Mouse (Mus musculus) lung, embryonic 15.5 days (tissue): ENCODE results near the gene Klf12. TPM values are rescaled to one million over a fixed set of nuclear protein-coding genes. Genes with fewer than 3 reads are reported as not detected.

ENCODE experiments used
- ATAC-seq: fragments of 200-750 bp; cut with Nextera tagmentation; 2 replicates; pipeline ENCODE4 v1.8.0; 2017; ENCODE audit warnings: moderate number of reproducible peaks, borderline replicate concordance; ENCODE audit not compliant: low FRiP score, low TSS enrichment; ENCODE audit errors: extremely low read depth
- H3K27ac ChIP-seq: fragments of 300-500 bp; sonication (generic); 2 replicates; pipeline ENCODE4 v1.5.1; 2015; ENCODE audit warnings: moderate library complexity, mild to moderate bottlenecking, inconsistent platforms
- H3K27me3 ChIP-seq: fragments of 300-500 bp; sonication (generic); 2 replicates; pipeline ENCODE4 v1.6.1; 2015; ENCODE audit warnings: inconsistent platforms
- H3K36me3 ChIP-seq: fragments of 300-500 bp; sonication (generic); 2 replicates; pipeline ENCODE4 v1.6.1; 2015; ENCODE audit warnings: inconsistent platforms
- H3K4me1 ChIP-seq: fragments of 300-500 bp; sonication (generic); 2 replicates; pipeline ENCODE4 v1.6.1; 2015; ENCODE audit warnings: inconsistent platforms
- H3K4me2 ChIP-seq: fragments of 300-500 bp; sonication (generic); 2 replicates; pipeline ENCODE4 v1.6.1; 2015; ENCODE audit warnings: inconsistent platforms, mild to moderate bottlenecking, moderate library complexity
- H3K4me3 ChIP-seq: fragments of 300-500 bp; sonication (generic); 2 replicates; pipeline ENCODE4 v1.5.1; 2015; ENCODE audit warnings: mild to moderate bottlenecking, inconsistent platforms
- H3K9ac ChIP-seq: fragments of 300-500 bp; sonication (generic); 2 replicates; pipeline ENCODE4 v1.6.1; 2015; ENCODE audit warnings: inconsistent platforms
- H3K9me3 ChIP-seq: fragments of 300-500 bp; sonication (generic); 2 replicates; pipeline ENCODE4 v1.6.1; 2016; ENCODE audit warnings: inconsistent platforms
- WGBS: fragments of 180-500 bp; shearing (Covaris S2); methylation state at CpG from one replicate; pipeline ENCODE4 v1.1.7; 2015; 5-methylcytosine and 5-hydroxymethylcytosine counted together
- polyA plus RNA-seq: library from polyadenylated mRNA; unstranded; fragments of >200 nt; fragmentation: Nextera tagmentation; extraction: Ambion mirVana; gene quantifications from 2 replicates; pipeline ENCODE4 v1.2.1, GENCODE M21; 2015

Gene Klf12
- polyA plus RNA-seq, 1 experiment from 2014 or later, result 11.6 TPM

DNA sequence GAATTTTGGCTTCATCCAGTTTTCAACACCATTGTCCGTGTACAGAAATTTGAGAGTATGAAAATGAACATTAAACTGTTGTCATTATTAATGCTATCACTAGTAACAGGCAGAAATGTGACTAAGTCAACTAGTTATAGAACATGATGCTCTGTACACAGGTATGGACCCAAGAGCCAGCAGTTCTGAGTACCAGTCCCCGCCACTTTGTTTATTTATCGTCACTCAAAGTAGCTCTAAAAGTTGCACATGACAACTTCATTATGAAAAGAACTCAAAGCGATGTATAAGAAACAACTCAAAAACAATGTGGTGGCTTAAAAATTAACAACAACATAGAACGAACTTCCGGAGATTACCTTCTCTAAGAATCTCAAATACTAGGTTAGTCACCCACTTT lies 56.8 kb downstream of the Klf12 start:
- no peak for ATAC-seq
- no peak overlapping the region for H3K4me3 ChIP-seq

DNA sequence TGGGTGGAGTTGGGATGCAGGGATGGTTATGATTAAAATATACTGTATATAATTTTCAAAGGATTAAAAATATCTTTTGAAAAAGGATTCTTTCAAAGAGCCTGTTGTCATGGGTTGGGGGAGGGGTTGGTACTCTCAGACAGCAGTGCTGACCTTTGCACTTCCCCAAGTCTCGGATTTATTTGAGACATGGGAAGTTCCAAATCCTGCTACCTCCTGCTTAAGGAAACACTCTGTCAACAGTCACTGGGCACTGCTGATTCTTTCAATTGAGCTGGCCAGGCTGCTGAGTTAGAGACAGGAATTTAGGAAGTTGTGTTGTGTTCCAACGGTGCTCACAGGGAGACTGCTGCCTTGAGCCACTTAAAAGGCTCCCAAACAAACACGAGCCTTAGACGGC lies 60.3 kb downstream of the Klf12 start:
- no peaks in the 10 kb centered on the region for H3K36me3 ChIP-seq
- H3K27me3 ChIP-seq, result no peaks in the 10 kb centered on the region
- H3K27ac ChIP-seq, result no peak overlapping the region
- H3K4me2 ChIP-seq, result no peak overlapping the region
- H3K4me1 ChIP-seq, result 0 out of 2 replicates have a peak, but pooled peaks cover 5% of the 10 kb centered on the region
- H3K9me3 ChIP-seq, result no peaks in the 10 kb centered on the region
- 23% methylated on average over 4 of the region's 4 CpGs for WGBS
- ATAC-seq, result 0 out of 2 replicates have a peak, but pooled peaks have one; percentile 39
- no peak overlapping the region for H3K9ac ChIP-seq
- H3K4me3 ChIP-seq, result no peak overlapping the region

More for the DNA sequence above, 56.8 kb downstream of the Klf12 start:
- Histone ChIP-seq H3K4me1 (peaks cover 9% of the 10 kb centered on the region; the same call in 1 of the 2 replicates), H3K27ac (no peak overlapping the region), H3K9me3 (no peaks in the 10 kb centered on the region), H3K36me3 (no peaks in the 10 kb centered on the region), H3K9ac (no peak overlapping the region), H3K27me3 (no peaks in the 10 kb centered on the region), H3K4me2 (no peak overlapping the region)
- 85% methylated on average over 6 of the region's 6 CpGs for WGBS

DNA sequence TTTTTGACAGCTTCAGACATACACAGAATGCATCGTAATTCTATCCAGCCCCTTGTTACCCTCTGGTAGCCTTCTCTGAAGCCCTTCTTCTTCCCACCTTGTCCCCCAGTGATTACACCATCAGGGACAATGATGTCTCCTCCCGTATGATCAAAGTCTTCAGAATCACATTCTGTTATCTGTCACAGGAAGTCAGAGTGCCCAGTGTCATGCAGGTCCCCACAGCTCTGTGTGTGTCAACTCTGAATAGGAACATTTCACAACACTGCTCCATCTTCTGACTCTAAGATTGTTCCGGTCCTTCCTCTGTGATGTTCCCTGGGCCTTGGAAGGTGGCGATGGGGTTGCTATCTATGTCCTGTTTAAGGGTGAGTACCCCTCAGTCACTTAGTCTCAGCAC lies 62.2 kb downstream of the Klf12 start:
- Histone ChIP-seq H3K9me3 (no peaks in the 10 kb centered on the region), H3K4me1 (0 out of 2 replicates have a peak, but pooled peaks cover 5% of the 10 kb centered on the region), H3K36me3 (no peaks in the 10 kb centered on the region), H3K4me2 (no peak overlapping the region), H3K27ac (no peak overlapping the region), H3K27me3 (no peaks in the 10 kb centered on the region), H3K4me3 (no peak overlapping the region), H3K9ac (no peak overlapping the region)
- no peak for ATAC-seq
- WGBS, result 68% methylated on average over 4 of the region's 4 CpGs

DNA sequence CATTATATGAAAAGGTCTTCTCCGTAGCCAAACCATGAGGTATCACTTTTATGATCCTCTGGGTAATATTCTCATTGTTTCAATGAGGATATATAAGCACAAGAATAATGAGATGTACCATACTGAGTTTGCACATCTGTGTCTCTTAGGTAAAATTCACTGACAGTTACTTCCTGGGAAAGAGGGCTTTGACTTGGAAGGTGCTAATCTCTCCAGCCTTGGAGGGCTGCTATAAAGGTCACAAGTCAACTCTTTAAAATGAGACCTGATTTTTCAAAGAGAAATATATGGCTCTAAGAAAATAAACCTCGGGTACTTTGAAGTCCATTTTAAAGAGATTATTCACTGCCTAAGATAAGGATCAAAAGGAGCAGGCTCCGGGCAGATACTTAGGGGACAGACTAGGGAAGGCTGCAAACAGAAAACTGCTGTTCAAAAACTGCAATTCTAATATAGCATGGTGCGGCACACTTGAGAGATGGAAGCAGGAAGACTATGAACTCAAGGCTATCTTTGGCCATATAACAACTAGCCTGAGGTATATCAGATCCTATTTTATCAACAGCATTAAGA lies 69.2 kb downstream of the Klf12 start:
- ATAC-seq, result no peak
- 29% methylated on average over 4 of the region's 4 CpGs for WGBS
- Histone ChIP-seq H3K4me3 (no peak overlapping the region), H3K27ac (no peak overlapping the region), H3K9ac (no peak overlapping the region), H3K36me3 (no peaks in the 10 kb centered on the region), H3K4me1 (0 out of 2 replicates have a peak, but pooled peaks cover 4% of the 10 kb centered on the region), H3K9me3 (no peaks in the 10 kb centered on the region), H3K27me3 (no peaks in the 10 kb centered on the region), H3K4me2 (no peak overlapping the region)

DNA sequence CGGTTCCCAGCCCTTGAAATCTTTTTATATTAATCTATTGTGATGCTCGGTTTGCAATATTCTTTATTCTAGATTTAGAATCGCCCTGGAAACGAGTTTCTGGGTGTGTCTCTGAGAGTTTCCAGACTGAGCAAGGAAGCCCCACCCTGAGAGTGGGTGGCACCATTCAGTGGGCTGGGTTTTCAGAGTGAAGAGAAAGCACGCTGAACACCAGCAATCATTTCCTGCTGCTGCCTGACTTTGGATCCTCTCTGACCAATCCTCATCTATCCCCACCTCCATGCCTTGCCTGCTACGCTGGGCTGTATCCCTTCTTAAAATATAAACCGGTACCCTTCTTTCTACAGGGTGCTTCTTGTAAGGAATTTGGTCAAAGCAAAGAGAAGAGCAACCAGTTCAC lies 71.4 kb downstream of the Klf12 start:
- Histone ChIP-seq H3K27ac (no peak overlapping the region), H3K9ac (no peak overlapping the region), H3K36me3 (no peaks in the 10 kb centered on the region), H3K4me1 (0 out of 2 replicates have a peak, but pooled peaks cover 2% of the 10 kb centered on the region), H3K4me2 (no peak overlapping the region), H3K9me3 (no peaks in the 10 kb centered on the region), H3K27me3 (no peaks in the 10 kb centered on the region), H3K4me3 (no peak overlapping the region)
- ATAC-seq, result no peak
- 73% methylated on average over 7 of the region's 7 CpGs for WGBS

DNA sequence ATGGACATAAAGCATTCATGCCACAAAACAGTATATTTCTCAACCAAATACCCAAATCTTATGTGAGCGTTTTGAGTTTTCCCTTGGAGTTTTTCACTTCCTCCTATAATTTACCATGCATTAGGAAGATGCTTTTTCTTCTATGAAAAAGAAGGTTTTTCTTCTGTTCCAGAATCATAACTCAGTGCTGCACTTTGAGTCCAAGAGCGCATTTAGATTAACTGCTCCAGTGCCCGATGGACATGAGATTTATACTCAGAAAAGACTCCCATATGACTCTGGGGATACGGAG lies 72.7 kb downstream of the Klf12 start:
- Histone ChIP-seq H3K27me3 (no peaks in the 10 kb centered on the region), H3K4me3 (no peak overlapping the region), H3K9me3 (no peaks in the 10 kb centered on the region), H3K27ac (no peak overlapping the region), H3K9ac (no peak overlapping the region), H3K4me1 (0 out of 2 replicates have a peak, but pooled peaks cover 2% of the 10 kb centered on the region), H3K4me2 (no peak overlapping the region), H3K36me3 (no peaks in the 10 kb centered on the region)
- WGBS, result 92% methylated on average over 4 of the region's 4 CpGs
- no peak for ATAC-seq

DNA sequence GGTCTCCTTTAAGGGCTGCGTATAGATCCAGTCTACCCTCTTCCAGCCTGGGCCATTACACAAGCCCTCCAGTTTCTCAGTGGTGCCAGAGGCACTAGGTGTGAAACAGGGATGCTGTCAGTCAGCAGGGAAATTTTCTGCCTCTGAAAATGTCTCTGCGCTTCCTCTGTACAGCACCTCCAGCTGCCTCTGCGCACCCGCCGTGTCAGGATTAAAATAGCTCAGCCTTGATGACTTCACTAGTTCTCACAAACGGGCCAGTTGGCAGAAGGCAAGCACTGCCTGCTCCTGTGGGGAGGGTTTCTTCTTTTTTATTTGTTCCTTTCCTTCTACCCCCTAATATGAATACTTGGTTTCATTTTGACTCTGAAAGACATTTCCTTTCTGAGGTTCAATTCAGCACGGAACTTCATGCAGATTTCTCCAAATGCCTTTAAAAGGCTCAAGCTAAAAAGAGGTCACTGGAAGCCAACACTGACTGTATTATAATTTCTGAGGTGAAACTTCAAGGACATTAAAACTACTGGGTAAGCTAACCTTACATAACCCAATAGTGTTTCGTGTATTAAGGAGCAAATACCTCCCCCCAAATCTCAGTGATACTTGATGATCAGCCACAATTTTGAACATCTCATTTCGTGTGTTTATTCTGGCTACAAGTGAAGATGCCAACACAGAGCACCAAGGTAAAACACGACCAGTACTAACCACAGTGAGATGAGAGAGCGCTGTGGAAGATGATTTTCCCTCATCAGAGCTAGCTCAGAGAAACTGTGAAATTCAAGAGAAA lies 73.2 kb downstream of the Klf12 start:
- ATAC-seq, result no peak

DNA sequence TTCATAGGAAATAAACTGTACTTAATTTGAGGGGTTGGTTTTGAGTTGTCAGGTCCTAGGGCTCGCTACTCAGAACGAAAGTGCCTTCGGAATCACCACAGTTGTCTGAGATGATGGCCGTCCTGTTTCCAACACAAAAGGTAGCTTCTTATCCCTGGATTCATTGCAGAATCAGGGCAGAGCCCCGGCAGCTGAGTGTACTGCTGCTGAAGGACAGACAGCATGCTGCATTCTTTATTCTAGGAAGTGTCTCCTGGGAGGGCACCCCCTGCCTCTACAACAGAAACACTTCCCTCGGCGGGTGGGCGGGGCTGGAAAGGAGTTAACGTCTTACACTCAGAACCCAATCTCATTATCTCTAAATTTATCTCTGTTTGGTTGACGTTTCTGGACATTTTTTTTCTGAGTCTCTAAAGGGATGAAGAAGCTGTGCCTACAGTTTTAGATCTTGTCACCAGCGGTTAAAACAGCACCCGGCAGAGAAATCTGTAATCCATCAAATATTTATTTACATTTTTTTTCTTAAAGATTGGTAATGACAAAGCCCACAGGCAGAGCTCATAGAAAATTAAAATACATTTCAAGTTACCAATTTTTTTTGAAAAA lies 74.6 kb downstream of the Klf12 start:
- Histone ChIP-seq H3K4me3 (no peak overlapping the region), H3K9ac (no peak overlapping the region), H3K27me3 (no peaks in the 10 kb centered on the region), H3K36me3 (no peaks in the 10 kb centered on the region), H3K4me1 (0 out of 2 replicates have a peak, but pooled peaks cover 2% of the 10 kb centered on the region), H3K9me3 (no peaks in the 10 kb centered on the region), H3K27ac (no peak overlapping the region), H3K4me2 (no peak overlapping the region)
- 41% methylated on average over 12 of the region's 12 CpGs for WGBS
- ATAC-seq, result no peak

More for the DNA sequence above, 73.2 kb downstream of the Klf12 start:
- Histone ChIP-seq H3K9ac (no peak overlapping the region), H3K4me1 (0 out of 2 replicates have a peak, but pooled peaks cover 2% of the 10 kb centered on the region), H3K27me3 (no peaks in the 10 kb centered on the region), H3K4me2 (no peak overlapping the region), H3K9me3 (no peaks in the 10 kb centered on the region), H3K4me3 (no peak overlapping the region), H3K36me3 (no peaks in the 10 kb centered on the region), H3K27ac (no peak overlapping the region)
- WGBS, result 63% methylated on average over 11 of the region's 11 CpGs

DNA sequence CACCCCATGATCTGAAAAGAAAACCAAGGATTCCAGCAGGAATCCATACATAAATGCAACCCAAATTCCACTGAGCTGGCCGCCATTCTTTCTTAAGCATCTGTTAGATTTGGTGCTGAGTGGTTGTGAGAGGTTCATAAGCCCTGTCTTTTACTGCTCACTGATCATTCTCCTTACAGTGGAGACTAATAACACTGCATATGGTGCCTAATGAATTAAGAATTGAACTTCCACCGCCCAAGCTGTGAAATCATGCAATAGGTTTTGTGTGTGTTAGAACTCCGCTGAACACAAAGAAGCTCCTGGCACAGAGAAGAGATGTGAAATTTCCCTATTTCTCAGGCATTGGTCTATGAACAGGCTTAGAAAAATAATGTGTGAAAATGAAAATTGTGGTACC lies 77.4 kb downstream of the Klf12 start:
- WGBS, result 91% methylated on average over 3 of the region's 3 CpGs
- no peak for ATAC-seq

DNA sequence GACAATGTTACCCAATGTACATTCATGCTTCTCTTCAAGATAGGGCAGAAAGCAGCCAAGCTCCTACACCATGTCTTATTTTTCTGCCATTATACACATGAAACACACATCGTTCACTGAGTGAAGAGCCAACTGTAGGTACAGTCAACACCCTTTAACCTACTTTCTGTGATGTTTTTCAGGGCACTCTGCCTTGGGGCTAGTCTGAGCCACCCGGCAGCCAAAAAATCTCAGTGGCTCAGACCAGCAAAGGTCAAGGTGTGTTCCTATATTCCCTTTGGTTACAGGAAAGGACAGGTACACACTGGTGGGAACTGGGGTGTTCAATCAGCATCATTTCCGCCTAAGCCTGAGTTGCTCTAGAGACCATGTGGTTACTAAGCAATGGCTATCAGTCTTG lies 78.3 kb downstream of the Klf12 start:
- H3K36me3 ChIP-seq, result no peaks in the 10 kb centered on the region
- H3K4me3 ChIP-seq, result no peak overlapping the region
- no peaks in the 10 kb centered on the region for H3K9me3 ChIP-seq
- WGBS, result 96% methylated on average over 3 of the region's 3 CpGs
- H3K27ac ChIP-seq, result no peak overlapping the region
- no peak overlapping the region for H3K9ac ChIP-seq
- no peaks in the 10 kb centered on the region for H3K27me3 ChIP-seq
- no peak for ATAC-seq
- H3K4me2 ChIP-seq, result no peak overlapping the region
- H3K4me1 ChIP-seq, result 0 out of 2 replicates have a peak, but pooled peaks cover 2% of the 10 kb centered on the region

More for the DNA sequence above, 77.4 kb downstream of the Klf12 start:
- no peak overlapping the region for H3K4me2 ChIP-seq
- no peak overlapping the region for H3K9ac ChIP-seq
- no peaks in the 10 kb centered on the region for H3K9me3 ChIP-seq
- no peaks in the 10 kb centered on the region for H3K27me3 ChIP-seq
- H3K27ac ChIP-seq, result no peak overlapping the region
- H3K36me3 ChIP-seq, result no peaks in the 10 kb centered on the region
- 0 out of 2 replicates have a peak, but pooled peaks cover 2% of the 10 kb centered on the region for H3K4me1 ChIP-seq
- no peak overlapping the region for H3K4me3 ChIP-seq

DNA sequence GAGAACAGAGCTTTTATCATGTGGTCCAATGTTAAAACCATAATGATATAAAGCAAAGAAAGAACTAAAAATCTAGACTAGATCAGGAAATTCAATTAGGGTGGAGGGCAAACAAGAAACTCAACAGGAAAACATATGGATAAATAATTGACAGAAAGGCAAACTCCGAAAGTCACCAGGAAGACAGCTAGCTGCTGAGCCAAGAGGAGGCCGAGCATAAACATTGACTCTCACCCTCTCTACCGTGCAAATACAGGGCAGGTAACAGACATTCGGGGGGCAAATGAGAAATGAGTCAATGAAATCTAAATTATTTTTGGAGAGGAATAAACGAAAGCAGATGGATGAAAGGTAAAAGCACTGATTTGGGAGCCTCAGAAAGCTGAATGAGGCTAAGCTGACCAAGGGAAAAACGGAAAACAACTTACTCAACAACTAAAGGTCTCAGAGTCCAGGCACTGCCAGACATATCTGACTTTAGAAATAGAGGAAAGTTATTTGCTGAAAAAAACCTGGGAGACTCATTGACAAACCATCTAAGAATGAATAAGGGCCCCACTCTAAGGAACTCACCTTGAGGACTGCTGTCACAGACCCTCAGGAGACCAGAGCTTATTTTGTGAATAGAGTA lies 84.3 kb downstream of the Klf12 start:
- Histone ChIP-seq H3K9ac (no peak overlapping the region), H3K4me2 (no peak overlapping the region), H3K27me3 (no peaks in the 10 kb centered on the region), H3K36me3 (no peaks in the 10 kb centered on the region), H3K4me1 (no peaks in the 10 kb centered on the region), H3K9me3 (no peaks in the 10 kb centered on the region), H3K27ac (no peak overlapping the region), H3K4me3 (no peak overlapping the region)
- 56% methylated on average over 6 of the region's 6 CpGs for WGBS
- ATAC-seq, result no peak

DNA sequence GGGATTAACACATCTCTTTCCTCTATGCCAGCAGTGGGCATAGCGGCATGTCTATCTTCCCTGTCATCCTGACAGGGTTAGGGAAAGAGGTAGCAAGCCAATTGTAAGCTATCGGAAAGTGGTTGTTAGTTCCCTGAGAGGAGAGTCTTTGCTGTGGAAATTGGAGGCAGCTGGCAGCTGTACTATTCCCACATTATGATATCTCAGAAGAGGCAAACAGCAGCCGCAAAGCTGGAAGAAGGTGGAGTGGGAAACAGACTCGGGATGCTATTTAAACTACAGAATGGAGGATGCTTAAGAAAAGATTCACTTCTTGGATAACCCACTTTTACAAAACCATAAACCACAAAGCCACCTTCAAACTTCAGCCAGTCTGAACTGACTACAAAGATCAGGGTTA lies 85.8 kb downstream of the Klf12 start:
- no peaks in the 10 kb centered on the region for H3K9me3 ChIP-seq
- H3K4me2 ChIP-seq, result no peak overlapping the region
- no peaks in the 10 kb centered on the region for H3K27me3 ChIP-seq
- ATAC-seq, result no peak
- H3K36me3 ChIP-seq, result no peaks in the 10 kb centered on the region
- H3K27ac ChIP-seq, result no peak overlapping the region
- WGBS, result 93% methylated on average over 4 of the region's 4 CpGs
- no peak overlapping the region for H3K9ac ChIP-seq
- no peaks in the 10 kb centered on the region for H3K4me1 ChIP-seq
- no peak overlapping the region for H3K4me3 ChIP-seq
